Mouse (Mus musculus) megakaryocyte-erythroid progenitor cell, adult 5 weeks (primary cell): Measurements from ENCODE around the gene Gpr61. TPM values are rescaled to one million over a fixed set of nuclear protein-coding genes. Genes with fewer than 3 reads are reported as not detected.

Experiments used
- polyA plus RNA-seq: library from polyadenylated mRNA; stranded (reverse); fragments of >175 nt; gene quantifications from 2 replicates; pipeline ENCODE4 v1.2.3, GENCODE M21; 2012

Gene Gpr61
- polyA plus RNA-seq = not detected in 2 replicates

DNA sequence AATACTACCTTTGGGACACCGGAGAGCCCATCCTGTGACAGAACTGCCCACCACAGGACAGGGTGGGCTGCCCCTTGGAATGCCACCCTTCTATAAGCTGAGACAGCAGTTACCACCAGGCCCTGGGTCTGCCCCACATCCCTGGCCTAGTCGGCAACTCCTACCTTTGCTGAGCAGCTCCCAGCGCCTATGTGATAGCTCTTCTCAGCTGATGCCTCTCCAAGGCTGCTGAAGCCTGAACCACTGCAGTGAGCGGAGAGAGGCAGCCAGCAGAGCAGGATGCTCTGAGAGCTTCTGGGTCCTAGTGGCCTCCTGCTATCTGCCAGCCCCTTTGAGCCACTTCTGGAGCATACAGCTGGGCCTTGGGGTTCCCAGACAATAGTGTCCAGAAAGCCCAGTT, at the start of gene Gpr61:
Gene Gpr61 (minus strand): TSS at position 227 of the 400 bp plus-strand sequence.

DNA sequence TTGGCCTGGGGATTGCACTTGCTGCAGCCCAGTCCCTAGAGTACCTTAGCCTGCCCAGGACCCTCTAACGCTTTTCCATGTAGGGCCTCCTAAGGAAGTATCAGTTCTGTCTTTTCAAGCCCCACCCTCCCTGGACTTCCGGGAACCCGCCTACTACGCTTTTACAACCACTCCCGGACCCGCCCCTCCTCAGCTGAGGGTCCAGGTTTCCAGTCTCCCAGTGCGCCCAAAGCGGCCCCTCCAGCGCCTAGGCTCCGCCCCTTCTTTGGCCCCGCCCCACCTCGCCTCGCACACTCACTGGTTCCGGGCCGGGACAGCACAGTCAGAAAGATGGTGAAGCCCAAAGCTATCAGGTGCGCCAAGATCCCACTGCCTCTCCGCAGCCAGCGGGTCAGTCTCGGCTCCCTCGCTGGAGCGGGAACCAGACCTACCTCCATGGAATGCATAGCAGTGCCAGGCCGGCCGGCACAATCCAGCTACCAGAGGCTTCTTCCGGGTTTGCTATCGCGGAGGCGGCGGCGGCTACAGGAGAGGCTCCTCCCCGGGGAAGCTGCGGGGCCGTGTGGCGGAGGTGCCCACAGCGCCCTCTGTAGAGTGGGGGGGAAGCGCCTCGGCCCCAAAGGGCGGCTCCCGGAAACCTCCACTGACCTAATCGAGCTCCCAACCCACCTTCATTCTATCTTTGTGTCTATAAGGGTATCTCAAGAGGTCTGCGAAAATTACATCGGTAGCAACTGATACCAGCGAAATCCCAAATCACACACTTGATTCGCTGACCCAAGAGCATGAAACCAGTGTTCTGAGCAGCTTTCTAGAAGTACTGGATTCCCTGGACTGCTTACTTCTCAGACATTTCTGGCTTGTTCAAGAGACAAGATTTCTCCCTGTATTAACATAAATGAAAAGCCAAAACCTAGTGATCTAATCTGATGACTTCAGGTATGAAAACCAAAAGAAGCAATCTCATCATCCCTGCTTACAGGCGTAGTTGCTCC, 45.9 kb upstream of the Gpr61 start, which contains the start of gene Cyb561d1:
Gene Cyb561d1 (minus strand): TSS at position 884 of the 995 bp plus-strand sequence.

DNA sequence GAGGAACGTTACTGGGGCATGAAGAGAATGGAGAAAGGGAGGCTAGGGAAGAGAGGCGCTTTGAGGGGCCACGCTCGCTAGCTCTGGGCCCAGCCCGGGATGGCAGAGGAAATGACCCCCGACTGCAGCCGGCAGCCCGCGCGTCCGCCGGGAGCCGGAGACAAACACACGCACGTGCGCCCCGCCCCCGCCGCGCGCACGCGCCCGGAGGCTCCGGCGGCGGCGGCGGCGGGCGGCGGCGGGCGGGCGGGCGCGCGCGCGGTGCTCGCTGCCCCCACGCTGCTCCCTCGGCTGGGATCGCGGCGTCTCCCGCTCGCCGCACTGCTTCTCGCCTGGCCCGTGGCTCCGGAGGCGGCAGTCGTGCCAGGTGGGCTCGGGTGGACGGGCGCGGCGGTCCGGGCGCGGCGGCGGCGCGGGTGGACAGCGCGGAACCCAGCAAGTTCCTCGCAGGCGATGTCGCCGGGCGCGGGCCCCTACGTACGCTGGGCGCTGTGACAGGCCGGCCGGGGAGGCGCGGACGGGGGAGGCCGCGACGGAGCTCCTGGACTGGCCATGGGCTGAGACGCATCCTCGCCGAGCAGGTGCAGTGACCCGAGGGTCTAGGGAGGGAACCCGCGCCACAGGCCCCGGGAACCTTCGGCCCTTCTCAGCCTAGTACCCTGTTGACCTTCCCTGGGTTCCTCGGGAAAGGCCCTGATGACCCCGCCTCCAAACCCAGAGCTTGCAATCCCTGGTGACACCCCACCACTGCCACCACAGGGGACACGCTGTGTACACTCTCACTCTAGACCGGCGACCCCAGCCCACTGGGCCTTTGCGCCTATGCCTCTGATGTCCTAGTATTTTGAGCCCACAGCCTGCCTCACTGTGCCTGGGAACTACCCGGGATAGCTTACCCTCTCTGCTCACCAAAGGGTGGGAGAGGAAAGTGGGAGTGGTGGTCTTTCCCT, 31.7 kb upstream of the Gpr61 start, which contains the start of gene Amigo1:
Gene Amigo1 (plus strand): TSS at position 238 of the 950 bp plus-strand sequence.

DNA sequence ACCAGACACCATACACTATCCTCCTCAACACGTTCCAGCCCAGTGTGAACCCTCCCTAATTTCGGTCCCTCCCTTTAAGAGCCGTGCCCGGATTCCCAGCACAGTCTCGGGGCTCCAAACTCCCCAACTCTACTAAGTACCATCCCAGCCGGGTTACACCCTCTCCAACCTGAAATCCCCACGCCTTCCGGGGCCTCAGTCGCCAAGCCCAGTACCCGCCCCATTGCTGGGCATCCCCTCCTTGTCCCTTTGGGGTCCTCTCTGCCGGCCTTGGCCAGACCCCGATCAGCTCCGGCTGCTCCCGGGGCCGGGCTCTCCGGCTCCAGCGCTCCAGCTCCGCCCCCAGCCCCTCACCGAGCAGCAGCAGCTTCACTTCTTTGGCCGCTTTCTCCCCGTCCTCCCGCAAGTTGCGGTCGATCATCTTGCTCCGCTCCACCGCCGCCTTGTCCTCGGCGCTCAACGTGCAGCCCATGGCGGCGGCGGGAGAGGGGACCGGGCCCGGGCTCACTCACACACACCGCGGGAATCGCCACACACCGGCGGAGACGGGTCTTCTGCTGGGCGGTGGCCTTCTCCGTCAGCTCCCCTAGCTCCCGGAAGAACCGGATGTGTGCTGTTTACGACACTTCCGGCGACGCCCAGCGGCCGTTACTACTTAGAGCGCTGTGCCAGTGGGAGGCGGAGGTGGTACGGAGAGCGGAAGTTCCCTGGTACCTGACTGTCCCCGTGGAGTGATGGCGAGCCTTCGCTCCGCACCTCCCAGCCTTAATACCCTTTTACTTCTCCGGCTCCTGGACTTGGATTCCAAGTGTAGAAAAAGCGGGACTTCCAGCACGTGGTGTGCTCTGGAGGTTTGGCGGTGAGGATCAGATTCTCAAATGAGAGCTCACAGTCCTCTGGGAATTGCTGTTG, 8.9 kb downstream of the Gpr61 start, which contains the start of gene Gnai3:
Gene Gnai3 (minus strand): TSS at position 613 of the 912 bp plus-strand sequence.

Other genes starting within 250 kb of the Gpr61 start
- 0.64 and 0.97 TPM in 2 replicates for gene Gstm7, start 223.1 kb downstream of the Gpr61 start, polyA plus RNA-seq
- not detected in 2 replicates for gene Gstm6, start 211.1 kb downstream of the Gpr61 start, polyA plus RNA-seq
- gene Gstm3, start 185.6 kb downstream of the Gpr61 start, polyA plus RNA-seq = not detected in 2 replicates
- gene Gstm2, start 168.4 kb downstream of the Gpr61 start, polyA plus RNA-seq = 0.16 and 0.23 TPM in 2 replicates
- gene Gstm1, start 136.9 kb downstream of the Gpr61 start, polyA plus RNA-seq = 1,063 and 2,187 TPM in 2 replicates
- gene Gstm4, start 110.0 kb downstream of the Gpr61 start, polyA plus RNA-seq = 2.9 and 4.4 TPM in 2 replicates
- 238 and 248 TPM in 2 replicates for gene Ampd2, start 68.2 kb downstream of the Gpr61 start, polyA plus RNA-seq
- 0.36 and 1.00 TPM in 2 replicates for gene Gnat2, start 62.1 kb downstream of the Gpr61 start, polyA plus RNA-seq
- 16.4 and 17.1 TPM in 2 replicates for gene Gnai3, start 8.7 kb downstream of the Gpr61 start, polyA plus RNA-seq
- gene Amigo1, start 31.5 kb upstream of the Gpr61 start, polyA plus RNA-seq = 3.5 and 4.2 TPM in 2 replicates
- gene Cyb561d1, start 46.3 kb upstream of the Gpr61 start, polyA plus RNA-seq = 6.5 and 6.8 TPM in 2 replicates
- 35.0 and 51.9 TPM in 2 replicates for gene Atxn7l2, start 56.1 kb upstream of the Gpr61 start, polyA plus RNA-seq
- gene Sypl2, start 71.8 kb upstream of the Gpr61 start, polyA plus RNA-seq = 0.16 TPM in 1 of 2 replicates, not detected in the other
- 4.4 and 5.0 TPM in 2 replicates for gene Psma5, start 102.0 kb upstream of the Gpr61 start, polyA plus RNA-seq
- gene Sort1, start 129.2 kb upstream of the Gpr61 start, polyA plus RNA-seq = 16.8 and 24.8 TPM in 2 replicates
- gene Mybphl, start 210.0 kb upstream of the Gpr61 start, polyA plus RNA-seq = not detected in 2 replicates
- gene Psrc1, start 229.0 kb upstream of the Gpr61 start, polyA plus RNA-seq = 21.2 and 22.0 TPM in 2 replicates